Mouse (Mus musculus): ENCODE results near the gene H3f3b. TPM values are rescaled to one million over a fixed set of nuclear protein-coding genes. Genes with fewer than 3 reads are reported as not detected.
A peak's percentile ranks its signal among the peaks of the same experiment; 100 is the strongest.

H3f3b gene
- polyA plus RNA-seq, 1 experiment from 2014 or later = 1,357 TPM

- no peak overlapping the region for H3K4me2 ChIP-seq (replicated peaks; ENCODE audit: low read depth)
- no peaks in the 10 kb centered on the region for H3K27me3 ChIP-seq (ENCODE audit: control insufficient read depth, insufficient read depth, low read length)
- H3K36me3 ChIP-seq (ENCODE audit: control insufficient read depth, insufficient read depth, low read length) = peaks cover 14% of the 10 kb centered on the region
- H3K4me1 ChIP-seq (replicated peaks; ENCODE audit: control insufficient read depth, insufficient read depth) = no peaks in the 10 kb centered on the region
- no peak for ATAC-seq (ENCODE audit: low FRiP score, low TSS enrichment)
- WGBS = 94% methylated on average over 2 of the region's 2 CpGs
- H3K4me3 ChIP-seq (ENCODE audit: low read depth, low read length) = no peak overlapping the region
- H3K9ac ChIP-seq (ENCODE audit: low read length) = no peak overlapping the region
- H3K9me3 ChIP-seq (ENCODE audit: control insufficient read depth, low read length) = no peaks in the 10 kb centered on the region
- H3K27ac ChIP-seq (replicated peaks) = no peak overlapping the region
- no peak for DNase-seq (ENCODE audit: low spot score)
- TF ChIP-seq EP300 (optimal IDR thresholded peaks at IDR 0.05) (no peak), CTCF (IDR thresholded peaks at IDR 0.05; ENCODE audit: low read depth) (peak; percentile 21; the same call in 1 of the 2 replicates)
Measured at GRCm38 (mm10) chr11:116041833-116042232, 14.1 kb upstream of the H3f3b start.

GRCm38 (mm10) chr11:116040593-116040992 is 12.8 kb upstream of the H3f3b start:
- H3K9ac ChIP-seq (ENCODE audit: low read length) = no peak overlapping the region
- peaks cover 14% of the 10 kb centered on the region for H3K36me3 ChIP-seq (ENCODE audit: control insufficient read depth, insufficient read depth, low read length)
- TF ChIP-seq CTCF (IDR thresholded peaks at IDR 0.05; ENCODE audit: low read depth) (no peak), EP300 (optimal IDR thresholded peaks at IDR 0.05) (no peak)
- no peaks in the 10 kb centered on the region for H3K4me1 ChIP-seq (replicated peaks; ENCODE audit: control insufficient read depth, insufficient read depth)
- ATAC-seq (ENCODE audit: low FRiP score, low TSS enrichment) (no peak), DNase-seq (ENCODE audit: low spot score) (no peak)
- WGBS = 83% methylated on average over 6 of the region's 6 CpGs
- no peak overlapping the region for H3K4me2 ChIP-seq (replicated peaks; ENCODE audit: low read depth)
- no peak overlapping the region for H3K27ac ChIP-seq (replicated peaks)
- H3K27me3 ChIP-seq (ENCODE audit: control insufficient read depth, insufficient read depth, low read length) = no peaks in the 10 kb centered on the region
- no peaks in the 10 kb centered on the region for H3K9me3 ChIP-seq (ENCODE audit: control insufficient read depth, low read length)
- no peak overlapping the region for H3K4me3 ChIP-seq (ENCODE audit: low read depth, low read length)

GRCm38 (mm10) chr11:116037826-116038225 is 10.1 kb upstream of the H3f3b start:
- no peak overlapping the region for H3K4me3 ChIP-seq (ENCODE audit: low read depth, low read length)
- DNase-seq (ENCODE audit: low spot score) = no peak
- H3K9me3 ChIP-seq (ENCODE audit: control insufficient read depth, low read length) = no peaks in the 10 kb centered on the region
- no peaks in the 10 kb centered on the region for H3K27me3 ChIP-seq (ENCODE audit: control insufficient read depth, insufficient read depth, low read length)
- 94% methylated on average over 9 of the region's 9 CpGs for WGBS
- H3K9ac ChIP-seq (ENCODE audit: low read length) = no peak overlapping the region
- H3K4me1 ChIP-seq (replicated peaks; ENCODE audit: control insufficient read depth, insufficient read depth) = no peaks in the 10 kb centered on the region
- H3K4me2 ChIP-seq (replicated peaks; ENCODE audit: low read depth) = no peak overlapping the region
- TF ChIP-seq EP300 (optimal IDR thresholded peaks at IDR 0.05) (no peak), CTCF (IDR thresholded peaks at IDR 0.05; ENCODE audit: low read depth) (no peak)
- peaks cover 14% of the 10 kb centered on the region for H3K36me3 ChIP-seq (ENCODE audit: control insufficient read depth, insufficient read depth, low read length)
- ATAC-seq (ENCODE audit: low FRiP score, low TSS enrichment) = no peak
- no peak overlapping the region for H3K27ac ChIP-seq (replicated peaks)

GRCm38 (mm10) chr11:116036671-116037070 is 8.9 kb upstream of the H3f3b start:
- no peak overlapping the region for H3K4me2 ChIP-seq (replicated peaks; ENCODE audit: low read depth)
- TF ChIP-seq CTCF (IDR thresholded peaks at IDR 0.05; ENCODE audit: low read depth) (no peak), EP300 (optimal IDR thresholded peaks at IDR 0.05) (no peak)
- peaks cover under 1% of the 10 kb centered on the region for H3K4me1 ChIP-seq (replicated peaks; ENCODE audit: control insufficient read depth, insufficient read depth)
- ATAC-seq (ENCODE audit: low FRiP score, low TSS enrichment) (no peak), DNase-seq (ENCODE audit: low spot score) (no peak)
- H3K27ac ChIP-seq (replicated peaks) = no peak overlapping the region
- H3K4me3 ChIP-seq (ENCODE audit: low read depth, low read length) = no peak overlapping the region
- no peaks in the 10 kb centered on the region for H3K27me3 ChIP-seq (ENCODE audit: control insufficient read depth, insufficient read depth, low read length)
- WGBS = 73% methylated on average over 3 of the region's 3 CpGs
- H3K9me3 ChIP-seq (ENCODE audit: control insufficient read depth, low read length) = no peaks in the 10 kb centered on the region
- H3K9ac ChIP-seq (ENCODE audit: low read length) = no peak overlapping the region
- peaks cover 12% of the 10 kb centered on the region for H3K36me3 ChIP-seq (ENCODE audit: control insufficient read depth, insufficient read depth, low read length)

GRCm38 (mm10) chr11:116034584-116034983 is 6.8 kb upstream of the H3f3b start:
- no peak for TF ChIP-seq EP300 (optimal IDR thresholded peaks at IDR 0.05)
- TF ChIP-seq CTCF (IDR thresholded peaks at IDR 0.05; ENCODE audit: low read depth) = no peak
- Histone ChIP-seq H3K4me1 (replicated peaks; ENCODE audit: control insufficient read depth, insufficient read depth) (peaks cover 3% of the 10 kb centered on the region), H3K9me3 (ENCODE audit: control insufficient read depth, low read length) (no peaks in the 10 kb centered on the region), H3K36me3 (ENCODE audit: control insufficient read depth, insufficient read depth, low read length) (peaks cover 3% of the 10 kb centered on the region; the same call in 1 of the 2 replicates), H3K4me3 (ENCODE audit: low read depth, low read length) (no peak overlapping the region), H3K27me3 (ENCODE audit: control insufficient read depth, insufficient read depth, low read length) (no peaks in the 10 kb centered on the region), H3K9ac (ENCODE audit: low read length) (no peak overlapping the region), H3K27ac (replicated peaks) (no peak overlapping the region), H3K4me2 (replicated peaks; ENCODE audit: low read depth) (no peak overlapping the region)
- DNase-seq (ENCODE audit: low spot score) (no peak), ATAC-seq (ENCODE audit: low FRiP score, low TSS enrichment) (no peak)
- 94% methylated on average over 6 of the region's 6 CpGs for WGBS

GRCm38 (mm10) chr11:116030898-116031845 is 3.4 kb upstream of the H3f3b start:
- 23% methylated on average over 14 of the region's 14 CpGs for WGBS
- no peak for DNase-seq (ENCODE audit: low spot score)

More at GRCm38 (mm10) chr11:116030898-116031845, 3.4 kb upstream of the H3f3b start:
- H3K4me3 ChIP-seq (ENCODE audit: low read depth, low read length) = peak overlapping the region; percentile 76
- peaks cover 3% of the 10 kb centered on the region for H3K4me1 ChIP-seq (replicated peaks; ENCODE audit: control insufficient read depth, insufficient read depth)
- TF ChIP-seq CTCF (IDR thresholded peaks at IDR 0.05; ENCODE audit: low read depth) (no peak), EP300 (optimal IDR thresholded peaks at IDR 0.05) (no peak)
- no peaks in the 10 kb centered on the region for H3K36me3 ChIP-seq (ENCODE audit: control insufficient read depth, insufficient read depth, low read length)
- no peaks in the 10 kb centered on the region for H3K9me3 ChIP-seq (ENCODE audit: control insufficient read depth, low read length)
- H3K27ac ChIP-seq (replicated peaks) = peak overlapping the region; percentile 99
- H3K9ac ChIP-seq (ENCODE audit: low read length) = peak overlapping the region; percentile 89
- peak overlapping the region; percentile 74 for H3K4me2 ChIP-seq (replicated peaks; ENCODE audit: low read depth)
- ATAC-seq (ENCODE audit: low FRiP score, low TSS enrichment) = no peak; the same call in none of the 2 replicates
- no peaks in the 10 kb centered on the region for H3K27me3 ChIP-seq (ENCODE audit: control insufficient read depth, insufficient read depth, low read length)

All from stomach, postnatal 0 days (tissue).